Mouse (Mus musculus) liver, adult 2 months (tissue): ENCODE measurements around the gene Trpm5.

Experiments used
- CTCF ChIP-seq: fragments of 200-500 bp; IDR thresholded peaks from 2 replicates; pipeline ENCODE4 v1.5.1; 2011; ENCODE audit warnings: low read depth, low read length, control low read depth
- POLR2A ChIP-seq: fragments of 200-500 bp; IDR thresholded peaks from 2 replicates; pipeline ENCODE4 v1.6.1; 2011; ENCODE audit warnings: low read length, control low read depth; ENCODE audit not compliant: insufficient read depth; ENCODE audit errors: extremely low read depth

DNA sequence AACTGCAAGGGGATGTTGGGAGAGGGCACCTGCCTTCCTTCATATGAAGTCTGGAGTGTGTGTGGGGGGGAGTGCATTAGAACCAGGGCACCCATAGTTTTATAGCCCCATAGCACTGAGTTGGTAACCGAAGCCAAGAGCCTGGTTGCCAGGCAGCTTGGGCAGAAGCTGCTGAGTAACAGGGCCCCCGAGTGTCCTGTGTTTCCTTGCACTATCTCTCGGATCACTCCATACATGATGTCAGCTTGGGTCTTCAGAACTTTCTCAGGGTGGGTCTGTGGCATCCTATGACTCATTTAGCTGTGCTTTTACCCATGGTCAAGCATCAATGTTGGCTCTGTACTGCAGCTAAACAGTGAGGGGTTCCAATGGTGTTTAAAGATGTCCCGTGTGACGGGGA is 37.4 kb downstream of the Trpm5 start:
- TF ChIP-seq POLR2A (no peak), CTCF (no peak)
